Mouse (Mus musculus): ENCODE measurements around the gene Zfp689. TPM values are rescaled to one million over a fixed set of nuclear protein-coding genes. Genes with fewer than 3 reads are reported as not detected.
"Not testable (repeated sequence)": the region's sequence is repeated elsewhere in the genome, so short reads cannot be mapped to it uniquely, and the experiment has no call there.

Zfp689 gene
- 11.2 and 12.7 TPM in 2 replicates for polyA plus RNA-seq (2012; rRNA removed)

- H3K4me1 ChIP-seq (ENCODE audit: control insufficient read depth, insufficient read depth, low read length), result peaks cover 4% of the 10 kb centered on the region
- TF ChIP-seq CTCF (IDR thresholded peaks at IDR 0.05; ENCODE audit: control insufficient read depth, insufficient read depth, insufficient replicate concordance, low read depth, low read length) (no peak), POLR2A (IDR thresholded peaks at IDR 0.05; ENCODE audit: control insufficient read depth, low read depth, low read length) (no peak; the same call in none of the 2 replicates)
- no peaks in the 10 kb centered on the region for H3K36me3 ChIP-seq (ENCODE audit: control insufficient read depth, insufficient read depth, low read length)
- H3K27me3 ChIP-seq (ENCODE audit: control insufficient read depth, insufficient read depth, low read length), result no peaks in the 10 kb centered on the region
- H3K4me3 ChIP-seq (ENCODE audit: control insufficient read depth, low read depth, low read length), result peak within 1 kb of the TSS; percentile 96
- H3K27ac ChIP-seq (ENCODE audit: control insufficient read depth, insufficient read depth, low read depth, low read length), result peak within 1 kb of the TSS; percentile 98
Measured at GRCm38 (mm10) chr7:127448521-127449300, at the start of gene Zfp689. TSS of gene Zfp689 (minus strand) at chr7:127449158.

DNA sequence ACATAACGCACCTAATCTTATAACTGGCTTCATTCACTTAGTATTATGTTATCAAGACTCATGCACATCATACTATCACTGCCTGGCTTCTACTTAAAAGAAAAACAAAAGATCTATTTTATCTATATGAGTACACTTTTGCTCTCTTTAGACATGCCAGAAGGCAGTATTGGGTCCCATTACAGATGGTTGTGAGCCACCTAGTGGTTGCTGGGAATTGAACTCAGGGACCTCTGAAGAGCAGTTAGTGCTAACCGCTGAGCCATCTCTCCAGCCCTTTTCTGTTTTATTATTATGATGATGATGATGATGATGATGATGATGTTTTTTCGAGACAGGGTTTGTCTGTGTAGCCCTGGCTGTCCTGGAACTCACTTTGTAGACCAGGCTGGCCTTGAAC lies 49.4 kb upstream of the Zfp689 start:
- Histone ChIP-seq H3K4me1 (ENCODE audit: control insufficient read depth, insufficient read depth, low read length) (no peaks in the 10 kb centered on the region), H3K36me3 (ENCODE audit: control insufficient read depth, insufficient read depth, low read length) (no peaks in the 10 kb centered on the region), H3K4me3 (ENCODE audit: control insufficient read depth, low read depth, low read length) (no peak overlapping the region), H3K27me3 (ENCODE audit: control insufficient read depth, insufficient read depth, low read length) (no peaks in the 10 kb centered on the region), H3K27ac (ENCODE audit: control insufficient read depth, insufficient read depth, low read depth, low read length) (no peak overlapping the region)
- TF ChIP-seq CTCF (IDR thresholded peaks at IDR 0.05; ENCODE audit: control insufficient read depth, insufficient read depth, insufficient replicate concordance, low read depth, low read length), result no peak
- no peak for TF ChIP-seq POLR2A (IDR thresholded peaks at IDR 0.05; ENCODE audit: control insufficient read depth, low read depth, low read length)

- Histone ChIP-seq H3K27ac (ENCODE audit: control insufficient read depth, insufficient read depth, low read depth, low read length) (no peak overlapping the region), H3K36me3 (ENCODE audit: control insufficient read depth, insufficient read depth, low read length) (no peaks in the 10 kb centered on the region), H3K4me3 (ENCODE audit: control insufficient read depth, low read depth, low read length) (no peak overlapping the region), H3K4me1 (ENCODE audit: control insufficient read depth, insufficient read depth, low read length) (no peaks in the 10 kb centered on the region), H3K27me3 (ENCODE audit: control insufficient read depth, insufficient read depth, low read length) (no peaks in the 10 kb centered on the region)
- TF ChIP-seq POLR2A (IDR thresholded peaks at IDR 0.05; ENCODE audit: control insufficient read depth, low read depth, low read length), result no peak
Measured at GRCm38 (mm10) chr7:127497382-127497781, 48.4 kb upstream of the Zfp689 start.

- no peak for TF ChIP-seq POLR2A (IDR thresholded peaks at IDR 0.05; ENCODE audit: control insufficient read depth, low read depth, low read length)
- TF ChIP-seq CTCF (IDR thresholded peaks at IDR 0.05; ENCODE audit: control insufficient read depth, insufficient read depth, insufficient replicate concordance, low read depth, low read length), result no peak
- Histone ChIP-seq H3K4me1 (ENCODE audit: control insufficient read depth, insufficient read depth, low read length) (no peaks in the 10 kb centered on the region), H3K27ac (ENCODE audit: control insufficient read depth, insufficient read depth, low read depth, low read length) (no peak overlapping the region), H3K4me3 (ENCODE audit: control insufficient read depth, low read depth, low read length) (no peak overlapping the region), H3K36me3 (ENCODE audit: control insufficient read depth, insufficient read depth, low read length) (peaks cover 3% of the 10 kb centered on the region), H3K27me3 (ENCODE audit: control insufficient read depth, insufficient read depth, low read length) (no peaks in the 10 kb centered on the region)
Measured at GRCm38 (mm10) chr7:127494648-127495047, 45.7 kb upstream of the Zfp689 start.

- no peaks in the 10 kb centered on the region for H3K27me3 ChIP-seq (ENCODE audit: control insufficient read depth, insufficient read depth, low read length)
- TF ChIP-seq POLR2A (IDR thresholded peaks at IDR 0.05; ENCODE audit: control insufficient read depth, low read depth, low read length), result no peak
- no peak for TF ChIP-seq CTCF (IDR thresholded peaks at IDR 0.05; ENCODE audit: control insufficient read depth, insufficient read depth, insufficient replicate concordance, low read depth, low read length)
- H3K4me1 ChIP-seq (ENCODE audit: control insufficient read depth, insufficient read depth, low read length), result no peaks in the 10 kb centered on the region
- no peak overlapping the region for H3K4me3 ChIP-seq (ENCODE audit: control insufficient read depth, low read depth, low read length)
- peaks cover 3% of the 10 kb centered on the region for H3K36me3 ChIP-seq (ENCODE audit: control insufficient read depth, insufficient read depth, low read length)
- no peak overlapping the region for H3K27ac ChIP-seq (ENCODE audit: control insufficient read depth, insufficient read depth, low read depth, low read length)
Measured at GRCm38 (mm10) chr7:127491846-127492245, 42.9 kb upstream of the Zfp689 start.

DNA sequence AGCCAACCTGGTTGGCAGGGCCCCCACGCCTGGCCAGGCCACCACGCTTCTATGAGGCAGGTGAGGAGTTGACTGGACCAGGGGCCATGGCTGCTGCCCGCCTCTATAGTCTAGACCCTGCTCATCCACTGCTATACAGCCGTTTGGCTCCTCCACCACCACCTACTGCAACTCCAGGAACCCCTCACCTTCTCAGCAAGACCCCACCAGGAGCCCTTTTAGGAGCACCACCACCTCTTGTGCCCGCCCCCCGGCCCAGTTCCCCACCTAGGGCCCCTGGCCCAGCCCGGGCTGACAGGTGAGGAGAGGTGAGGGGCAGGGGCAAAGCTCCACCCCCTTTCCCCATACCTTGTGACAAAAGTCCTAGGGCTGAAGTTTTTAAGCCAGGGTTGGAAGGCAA lies 41.0 kb upstream of the Zfp689 start:
- no peak overlapping the region for H3K27ac ChIP-seq (ENCODE audit: control insufficient read depth, insufficient read depth, low read depth, low read length)
- TF ChIP-seq POLR2A (IDR thresholded peaks at IDR 0.05; ENCODE audit: control insufficient read depth, low read depth, low read length), result no peak
- TF ChIP-seq CTCF (IDR thresholded peaks at IDR 0.05; ENCODE audit: control insufficient read depth, insufficient read depth, insufficient replicate concordance, low read depth, low read length), result no peak
- peaks cover 3% of the 10 kb centered on the region for H3K36me3 ChIP-seq (ENCODE audit: control insufficient read depth, insufficient read depth, low read length)
- H3K27me3 ChIP-seq (ENCODE audit: control insufficient read depth, insufficient read depth, low read length), result no peaks in the 10 kb centered on the region
- no peak overlapping the region for H3K4me3 ChIP-seq (ENCODE audit: control insufficient read depth, low read depth, low read length)
- no peaks in the 10 kb centered on the region for H3K4me1 ChIP-seq (ENCODE audit: control insufficient read depth, insufficient read depth, low read length)

GRCm38 (mm10) chr7:127488364-127488763 lies 39.4 kb upstream of the Zfp689 start:
- H3K27ac ChIP-seq (ENCODE audit: control insufficient read depth, insufficient read depth, low read depth, low read length); H3K4me3 ChIP-seq (ENCODE audit: control insufficient read depth, low read depth, low read length); H3K27me3 ChIP-seq (ENCODE audit: control insufficient read depth, insufficient read depth, low read length); H3K4me1 ChIP-seq (ENCODE audit: control insufficient read depth, insufficient read depth, low read length); H3K36me3 ChIP-seq (ENCODE audit: control insufficient read depth, insufficient read depth, low read length): not testable (repeated sequence)

- Histone ChIP-seq H3K4me3 (ENCODE audit: control insufficient read depth, low read depth, low read length) (no peak overlapping the region), H3K4me1 (ENCODE audit: control insufficient read depth, insufficient read depth, low read length) (no peaks in the 10 kb centered on the region), H3K27ac (ENCODE audit: control insufficient read depth, insufficient read depth, low read depth, low read length) (no peak overlapping the region), H3K27me3 (ENCODE audit: control insufficient read depth, insufficient read depth, low read length) (no peaks in the 10 kb centered on the region), H3K36me3 (ENCODE audit: control insufficient read depth, insufficient read depth, low read length) (peaks cover 4% of the 10 kb centered on the region)
- TF ChIP-seq CTCF (IDR thresholded peaks at IDR 0.05; ENCODE audit: control insufficient read depth, insufficient read depth, insufficient replicate concordance, low read depth, low read length) (no peak), POLR2A (IDR thresholded peaks at IDR 0.05; ENCODE audit: control insufficient read depth, low read depth, low read length) (no peak)
Measured at GRCm38 (mm10) chr7:127485416-127485815, 36.5 kb upstream of the Zfp689 start.

All from testis, adult 2 months (tissue).